Mouse (Mus musculus) neutrophil, adult 5-6 weeks (primary cell): Measurements from ENCODE around the gene Sult2b1. TPM values are rescaled to one million over a fixed set of nuclear protein-coding genes. Genes with fewer than 3 reads are reported as not detected.

ENCODE experiments used
- ATAC-seq: fragments of 151-379, 151-347 bp; 2 replicates; pipeline ENCODE4 v1.8.0; 2017; ENCODE audit warnings: mild to moderate bottlenecking, moderate TSS enrichment; ENCODE audit not compliant: insufficient number of reproducible peaks, poor library complexity, low FRiP score, severe bottlenecking; ENCODE audit errors: extremely low read depth
- total RNA-seq: library from RNA; stranded (forward); fragments of 200-1000 nt; gene quantifications from 2 replicates; pipeline ENCODE4 v1.2.3, GENCODE M21; 2017

Gene Sult2b1
- total RNA-seq, 1 experiment from 2014 or later, result not detected

DNA sequence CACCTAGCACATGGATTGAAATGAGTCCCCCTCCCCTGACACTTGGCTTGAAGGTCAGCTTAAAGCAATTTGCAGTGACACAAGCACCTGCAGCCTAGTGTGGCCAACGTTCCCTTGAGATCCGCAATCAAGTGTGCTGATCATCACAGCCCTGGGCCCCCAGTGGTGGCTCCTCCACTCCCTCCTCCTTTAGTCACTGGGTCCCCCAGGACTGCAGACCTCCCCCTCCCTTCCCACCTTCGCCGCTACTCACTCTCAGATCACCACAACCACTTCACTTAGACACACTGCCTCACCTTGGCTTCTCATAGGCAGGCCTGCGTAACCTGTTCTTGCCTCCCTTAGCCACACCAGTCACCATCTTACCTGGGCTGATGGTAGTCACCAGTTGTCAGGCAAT lies 21.5 kb upstream of the Sult2b1 start:
- ATAC-seq, result no peak

- ATAC-seq, result no peak
Measured at GRCm38 (mm10) chr7:45802551-45802950, 18.1 kb upstream of the Sult2b1 start.

- ATAC-seq, result peak; percentile 81
Measured at GRCm38 (mm10) chr7:45801348-45801747, 16.9 kb upstream of the Sult2b1 start.

- 0 out of 2 replicates have a peak, but pooled peaks have one; percentile 21 for ATAC-seq
Measured at GRCm38 (mm10) chr7:45800546-45801204, 16.2 kb upstream of the Sult2b1 start.

DNA sequence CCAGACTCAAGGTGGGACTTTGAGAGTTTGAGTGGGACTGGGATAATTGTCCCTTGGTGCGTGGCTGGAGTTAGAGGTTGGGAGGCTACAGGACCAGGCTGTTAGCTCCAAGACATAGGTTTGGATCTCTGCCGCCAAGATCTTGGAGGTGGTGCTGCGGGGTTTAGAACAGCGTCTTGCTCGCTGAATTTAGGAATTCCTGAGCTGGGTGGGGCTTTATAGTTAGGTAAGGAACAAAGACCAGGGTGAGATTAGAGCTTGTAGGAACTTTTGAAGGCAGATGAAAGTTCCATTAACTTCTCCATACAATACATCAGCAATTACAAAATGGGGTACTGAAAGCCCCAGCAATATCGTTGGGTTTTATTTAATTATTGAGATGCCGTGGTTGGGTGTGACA lies 15.5 kb upstream of the Sult2b1 start:
- no peak for ATAC-seq

DNA sequence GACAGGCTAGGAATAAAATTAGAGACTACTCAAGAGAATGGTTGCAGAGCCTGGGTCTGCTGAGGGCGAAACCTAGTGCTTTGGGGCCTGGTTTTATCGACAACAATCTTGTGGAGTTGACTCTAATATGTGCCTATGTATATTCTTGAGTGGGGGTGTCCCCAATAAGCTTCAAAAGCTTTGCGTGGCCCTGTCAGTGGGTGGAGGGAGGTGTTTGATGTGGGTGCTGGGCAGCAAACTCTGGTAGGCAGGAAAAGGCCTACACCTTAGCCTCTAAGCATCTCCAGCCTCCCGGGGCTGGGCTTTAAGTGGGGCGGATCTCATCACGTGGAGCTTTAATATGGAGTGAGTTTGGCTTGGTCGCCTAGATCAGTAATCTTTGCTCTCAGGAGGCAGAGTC lies 14.5 kb upstream of the Sult2b1 start:
- no peak for ATAC-seq

- ATAC-seq, result no peak
Measured at GRCm38 (mm10) chr7:45798511-45798836, 14.0 kb upstream of the Sult2b1 start.

- ATAC-seq, result no peak
Measured at GRCm38 (mm10) chr7:45797661-45798510, 13.4 kb upstream of the Sult2b1 start.

- ATAC-seq, result no peak
Measured at GRCm38 (mm10) chr7:45796950-45797349, 12.5 kb upstream of the Sult2b1 start.

DNA sequence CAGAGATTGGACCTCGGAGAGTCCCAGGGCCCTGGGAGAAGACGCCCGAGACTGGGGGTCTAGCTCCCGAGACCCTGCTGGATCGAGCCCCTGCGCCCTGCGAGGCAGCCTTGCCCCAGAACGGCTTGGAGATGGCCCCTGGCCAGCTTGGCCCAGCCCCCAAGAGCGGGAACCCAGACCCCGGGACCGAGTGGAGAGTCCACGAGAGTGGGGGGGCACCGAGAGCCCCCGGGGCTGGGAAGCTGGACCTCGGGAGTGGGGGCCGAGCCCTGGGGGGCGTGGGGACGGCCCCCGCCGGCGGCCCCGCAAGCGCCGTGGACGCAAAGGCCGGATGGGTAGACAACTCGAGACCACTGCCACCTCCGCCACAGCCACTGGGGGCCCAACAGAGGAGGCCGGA lies 10.5 kb upstream of the Sult2b1 start:
- no peak for ATAC-seq

GRCm38 (mm10) chr7:45793969-45794585 lies 9.6 kb upstream of the Sult2b1 start:
- ATAC-seq, result no peak

GRCm38 (mm10) chr7:45793240-45793639 lies 8.8 kb upstream of the Sult2b1 start:
- ATAC-seq, result no peak

GRCm38 (mm10) chr7:45791756-45792490 lies 7.5 kb upstream of the Sult2b1 start:
- ATAC-seq, result no peak

DNA sequence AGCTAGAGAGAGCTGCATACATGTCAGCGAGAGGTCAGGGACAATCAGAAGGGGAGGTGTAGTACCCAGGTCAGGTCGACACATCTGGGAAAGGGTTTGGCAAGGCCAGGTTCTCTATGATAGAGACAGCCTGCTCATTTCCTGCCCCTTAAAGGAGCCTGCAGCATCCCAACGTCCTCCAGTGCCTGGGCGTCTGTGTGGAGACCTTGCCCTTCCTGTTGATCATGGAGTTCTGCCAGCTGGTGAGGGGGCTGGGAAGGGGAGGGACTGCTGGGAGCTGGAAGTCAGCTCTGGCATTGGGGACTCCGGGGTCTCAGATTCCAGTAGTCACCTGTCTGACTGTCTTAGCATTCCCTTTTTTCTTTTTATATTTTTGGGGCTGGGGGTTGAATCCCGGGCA lies 6.3 kb upstream of the Sult2b1 start:
- ATAC-seq, result no peak

DNA sequence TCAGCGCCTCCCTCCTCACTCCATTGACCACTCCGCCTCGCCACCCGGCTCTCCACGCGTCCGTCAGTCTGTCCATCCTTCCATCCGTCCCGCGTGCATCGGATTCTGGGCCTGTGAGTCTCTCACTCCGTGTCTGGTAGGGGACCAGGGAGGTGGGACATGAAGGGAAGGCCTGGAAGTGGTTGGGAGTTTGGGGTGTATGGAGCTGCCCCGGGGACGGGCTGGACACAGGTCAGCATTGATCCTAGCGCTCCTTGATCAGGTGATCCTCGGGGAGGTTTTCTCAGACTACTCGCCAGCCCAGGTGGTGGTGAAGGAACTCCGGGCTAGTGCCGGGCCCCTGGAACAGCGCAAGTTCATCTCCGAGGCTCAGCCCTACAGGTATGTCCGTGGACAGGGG lies 3.2 kb upstream of the Sult2b1 start:
- ATAC-seq, result no peak

DNA sequence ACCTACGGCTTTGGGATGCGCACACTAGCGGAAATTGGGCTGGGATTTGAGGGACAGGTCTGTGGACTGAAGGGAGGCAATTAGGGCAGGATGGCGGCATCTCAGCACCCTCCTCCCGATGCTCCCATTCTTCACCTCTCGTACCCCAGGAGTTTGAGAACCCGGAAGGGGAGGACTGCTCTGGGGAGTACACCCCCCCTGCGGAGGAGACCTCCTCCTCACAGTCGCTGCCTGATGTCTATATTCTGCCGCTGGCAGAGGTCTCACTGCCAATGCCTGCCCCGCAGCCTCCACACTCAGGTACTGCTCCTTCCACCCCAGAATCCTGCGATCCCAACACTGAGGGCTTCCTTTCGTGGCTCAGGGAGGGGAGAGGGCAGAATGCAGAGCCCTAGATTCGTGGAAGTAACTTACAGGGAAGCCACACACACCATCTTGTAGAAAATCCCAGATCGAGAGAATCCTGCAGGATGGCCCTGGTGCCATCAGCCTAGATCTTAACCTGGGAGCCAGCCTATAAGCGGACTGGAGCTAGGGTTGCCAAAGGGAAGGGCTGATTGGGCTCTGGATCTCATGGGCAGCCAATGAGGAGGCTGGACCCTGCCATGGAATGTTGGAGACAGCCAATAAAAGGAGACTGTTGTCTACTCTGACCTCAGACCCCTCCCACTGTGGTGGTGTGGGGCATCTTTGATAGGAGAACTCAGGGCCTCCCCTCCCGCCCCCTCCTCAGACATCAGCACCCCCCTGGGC lies 2.4 kb upstream of the Sult2b1 start:
- ATAC-seq, result no peak

GRCm38 (mm10) chr7:45786136-45786578 lies 1.7 kb upstream of the Sult2b1 start:
- ATAC-seq, result no peak

DNA sequence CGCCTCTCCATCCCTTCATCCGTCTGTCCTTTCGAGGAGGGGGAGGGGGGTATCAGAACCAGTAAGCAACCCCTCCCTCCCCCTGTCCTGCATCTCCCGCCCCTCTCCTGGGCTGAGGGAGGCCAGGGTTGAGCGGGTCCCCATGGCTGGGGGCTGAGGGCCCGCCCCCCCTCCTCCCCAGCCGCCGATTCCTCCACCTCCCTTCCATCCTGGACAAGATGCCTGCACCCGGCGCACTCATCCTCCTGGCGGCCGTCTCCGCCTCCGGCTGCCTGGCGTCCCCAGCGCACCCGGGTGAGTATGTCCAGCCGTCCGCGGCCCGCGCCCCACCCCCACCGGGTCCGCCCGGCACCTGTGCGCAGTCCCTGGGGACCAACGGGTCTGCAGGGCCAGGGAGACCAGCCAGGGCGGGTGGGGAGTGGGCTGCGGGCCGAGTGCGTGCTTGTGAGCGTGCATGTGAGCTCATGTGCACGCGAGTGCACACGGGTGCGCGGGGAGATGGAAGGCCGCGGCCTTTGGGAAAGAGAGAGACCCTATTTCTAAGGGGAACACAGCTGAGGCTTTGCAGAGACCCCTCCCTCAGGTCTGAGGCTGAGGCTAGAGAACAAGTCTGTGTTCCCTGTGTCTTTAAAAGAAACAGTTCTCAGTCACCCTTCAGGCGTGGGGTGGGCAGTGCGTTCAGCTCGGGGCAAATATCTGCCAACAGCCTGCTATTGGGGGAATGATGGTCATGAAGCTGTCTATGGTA lies 1.1 kb upstream of the Sult2b1 start:
- ATAC-seq, result no peak
